Mouse (Mus musculus): ENCODE results near the gene Hnrnpdl. TPM values are rescaled to one million over a fixed set of nuclear protein-coding genes. Genes with fewer than 3 reads are reported as not detected.

Hnrnpdl gene
- polyA plus RNA-seq, 1 experiment: 41.0 TPM

GRCm38 (mm10) chr5:100041272-100041671 is 1.8 kb upstream of the Hnrnpdl start:
- H3K4me3 ChIP-seq (ENCODE audit: low read depth, low read length): no peak overlapping the region
- no peak for TF ChIP-seq POLR2A (IDR thresholded peaks at IDR 0.05; ENCODE audit: low read depth, low read length)
- no peak for TF ChIP-seq CTCF (IDR thresholded peaks at IDR 0.05; ENCODE audit: extremely low read depth, insufficient read length, insufficient replicate concordance, low read depth, low read length)
- 88% methylated on average over 4 of the region's 4 CpGs for WGBS
- peaks cover 8% of the 10 kb centered on the region for H3K36me3 ChIP-seq (ENCODE audit: control insufficient read depth, insufficient read depth, low read length)
- H3K4me1 ChIP-seq (ENCODE audit: control insufficient read depth, insufficient read depth, insufficient read length, low read length): peaks cover 20% of the 10 kb centered on the region
- no peak overlapping the region for H3K27ac ChIP-seq (ENCODE audit: insufficient read depth, low read depth, low read length)
- no peaks in the 10 kb centered on the region for H3K27me3 ChIP-seq (ENCODE audit: control insufficient read depth, insufficient read depth, low read length)

GRCm38 (mm10) chr5:100040281-100040784 is 869 bp upstream of the Hnrnpdl start:
- 2% methylated on average over 19 of the region's 19 CpGs for WGBS

GRCm38 (mm10) chr5:100038714-100039601 is 506 bp downstream of the Hnrnpdl start:
- H3K4me3 ChIP-seq (ENCODE audit: low read depth, low read length): peak overlapping the region; percentile 91
- no peaks in the 10 kb centered on the region for H3K27me3 ChIP-seq (ENCODE audit: control insufficient read depth, insufficient read depth, low read length)
- H3K4me1 ChIP-seq (ENCODE audit: control insufficient read depth, insufficient read depth, insufficient read length, low read length): peaks cover 14% of the 10 kb centered on the region
- H3K36me3 ChIP-seq (ENCODE audit: control insufficient read depth, insufficient read depth, low read length): peaks cover 20% of the 10 kb centered on the region
- H3K27ac ChIP-seq (ENCODE audit: insufficient read depth, low read depth, low read length): peak overlapping the region; percentile 91
- under 1% methylated on average over 113 of the region's 113 CpGs for WGBS
- TF ChIP-seq CTCF (IDR thresholded peaks at IDR 0.05; ENCODE audit: extremely low read depth, insufficient read length, insufficient replicate concordance, low read depth, low read length) (peak; percentile 90), POLR2A (IDR thresholded peaks at IDR 0.05; ENCODE audit: low read depth, low read length) (peak; percentile 80)

More at GRCm38 (mm10) chr5:100040281-100040784, 869 bp upstream of the Hnrnpdl start:
- TF ChIP-seq CTCF (IDR thresholded peaks at IDR 0.05; ENCODE audit: extremely low read depth, insufficient read length, insufficient replicate concordance, low read depth, low read length) (no peak), POLR2A (IDR thresholded peaks at IDR 0.05; ENCODE audit: low read depth, low read length) (no peak)
- Histone ChIP-seq H3K27me3 (ENCODE audit: control insufficient read depth, insufficient read depth, low read length) (no peaks in the 10 kb centered on the region), H3K4me1 (ENCODE audit: control insufficient read depth, insufficient read depth, insufficient read length, low read length) (peaks cover 20% of the 10 kb centered on the region), H3K27ac (ENCODE audit: insufficient read depth, low read depth, low read length) (peak overlapping the region; percentile 80), H3K36me3 (ENCODE audit: control insufficient read depth, insufficient read depth, low read length) (peaks cover 12% of the 10 kb centered on the region), H3K4me3 (ENCODE audit: low read depth, low read length) (peak overlapping the region; percentile 91)

- Histone ChIP-seq H3K27ac (ENCODE audit: insufficient read depth, low read depth, low read length) (peak overlapping the region; percentile 91), H3K36me3 (ENCODE audit: control insufficient read depth, insufficient read depth, low read length) (peaks cover 25% of the 10 kb centered on the region), H3K27me3 (ENCODE audit: control insufficient read depth, insufficient read depth, low read length) (no peaks in the 10 kb centered on the region), H3K4me3 (ENCODE audit: low read depth, low read length) (peak overlapping the region; percentile 91), H3K4me1 (ENCODE audit: control insufficient read depth, insufficient read depth, insufficient read length, low read length) (peaks cover 12% of the 10 kb centered on the region)
- WGBS: under 1% methylated on average over 45 of the region's 45 CpGs
- TF ChIP-seq CTCF (IDR thresholded peaks at IDR 0.05; ENCODE audit: extremely low read depth, insufficient read length, insufficient replicate concordance, low read depth, low read length) (no peak), POLR2A (IDR thresholded peaks at IDR 0.05; ENCODE audit: low read depth, low read length) (no peak)
Measured at GRCm38 (mm10) chr5:100037965-100038713, 1.3 kb downstream of the Hnrnpdl start.

- Histone ChIP-seq H3K27ac (ENCODE audit: insufficient read depth, low read depth, low read length) (no peak overlapping the region), H3K36me3 (ENCODE audit: control insufficient read depth, insufficient read depth, low read length) (peaks cover 33% of the 10 kb centered on the region), H3K4me1 (ENCODE audit: control insufficient read depth, insufficient read depth, insufficient read length, low read length) (peaks cover 8% of the 10 kb centered on the region), H3K27me3 (ENCODE audit: control insufficient read depth, insufficient read depth, low read length) (no peaks in the 10 kb centered on the region), H3K4me3 (ENCODE audit: low read depth, low read length) (peak overlapping the region; percentile 50)
- WGBS: 3% methylated on average over 7 of the region's 7 CpGs
- no peak for TF ChIP-seq POLR2A (IDR thresholded peaks at IDR 0.05; ENCODE audit: low read depth, low read length)
- no peak for TF ChIP-seq CTCF (IDR thresholded peaks at IDR 0.05; ENCODE audit: extremely low read depth, insufficient read length, insufficient replicate concordance, low read depth, low read length)
Measured at GRCm38 (mm10) chr5:100036681-100037080, 2.8 kb downstream of the Hnrnpdl start.

GRCm38 (mm10) chr5:100035950-100036349 is 3.5 kb downstream of the Hnrnpdl start:
- peaks cover 33% of the 10 kb centered on the region for H3K36me3 ChIP-seq (ENCODE audit: control insufficient read depth, insufficient read depth, low read length)
- H3K27me3 ChIP-seq (ENCODE audit: control insufficient read depth, insufficient read depth, low read length): no peaks in the 10 kb centered on the region
- H3K27ac ChIP-seq (ENCODE audit: insufficient read depth, low read depth, low read length): no peak overlapping the region
- peak; percentile 28; the same call in 1 of the 2 replicates for TF ChIP-seq CTCF (IDR thresholded peaks at IDR 0.05; ENCODE audit: extremely low read depth, insufficient read length, insufficient replicate concordance, low read depth, low read length)
- TF ChIP-seq POLR2A (IDR thresholded peaks at IDR 0.05; ENCODE audit: low read depth, low read length): no peak
- H3K4me3 ChIP-seq (ENCODE audit: low read depth, low read length): no peak overlapping the region
- H3K4me1 ChIP-seq (ENCODE audit: control insufficient read depth, insufficient read depth, insufficient read length, low read length): peaks cover 5% of the 10 kb centered on the region
- WGBS: 8% methylated on average over 7 of the region's 7 CpGs

Data from small intestine, adult 2 months (tissue).